Mouse (Mus musculus) B cell, adult 67 days (primary cell): ENCODE measurements around the gene Gtf3a. TPM values are rescaled to one million over a fixed set of nuclear protein-coding genes. Genes with fewer than 3 reads are reported as not detected.

Source experiments
- total RNA-seq, 2 experiments: library from RNA; stranded (reverse); gene quantifications; 4 replicates each; pipeline ENCODE4 v1.2.4; 2023

Gene Gtf3a
- 10 to 100 TPM; 29.5 to 34.3 TPM for total RNA-seq

DNA sequence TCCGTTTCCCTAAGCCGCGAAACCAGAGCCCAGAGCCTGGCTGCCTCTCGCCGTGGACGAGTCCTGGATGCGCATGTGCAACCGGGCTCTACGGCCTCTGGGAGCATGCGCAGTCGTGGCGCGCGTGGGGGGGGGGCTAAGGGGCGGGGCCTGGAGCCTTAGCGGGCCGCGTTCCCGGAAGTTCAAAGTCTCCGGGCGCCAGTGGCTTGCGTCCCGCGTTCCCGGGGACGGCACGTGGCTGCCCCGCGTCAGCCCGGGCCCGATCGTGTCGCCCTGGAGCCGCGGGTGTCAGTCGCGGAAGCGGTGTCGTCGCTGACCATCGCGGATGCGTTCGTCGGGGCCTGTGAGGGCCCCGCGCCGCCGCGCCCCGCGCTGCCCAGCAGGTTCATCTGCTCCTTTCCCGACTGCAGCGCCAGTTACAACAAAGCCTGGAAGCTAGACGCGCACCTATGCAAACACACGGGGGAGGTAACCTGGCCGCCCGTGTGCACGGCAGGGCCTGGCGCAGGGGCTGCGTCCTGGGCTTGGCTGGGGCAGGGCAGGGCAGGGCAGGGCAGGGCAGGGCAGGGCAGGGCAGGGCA, at the start of gene Gtf3a:
TSS of gene Gtf3a (plus strand) at position 150 of the 581 bp plus-strand sequence.

DNA sequence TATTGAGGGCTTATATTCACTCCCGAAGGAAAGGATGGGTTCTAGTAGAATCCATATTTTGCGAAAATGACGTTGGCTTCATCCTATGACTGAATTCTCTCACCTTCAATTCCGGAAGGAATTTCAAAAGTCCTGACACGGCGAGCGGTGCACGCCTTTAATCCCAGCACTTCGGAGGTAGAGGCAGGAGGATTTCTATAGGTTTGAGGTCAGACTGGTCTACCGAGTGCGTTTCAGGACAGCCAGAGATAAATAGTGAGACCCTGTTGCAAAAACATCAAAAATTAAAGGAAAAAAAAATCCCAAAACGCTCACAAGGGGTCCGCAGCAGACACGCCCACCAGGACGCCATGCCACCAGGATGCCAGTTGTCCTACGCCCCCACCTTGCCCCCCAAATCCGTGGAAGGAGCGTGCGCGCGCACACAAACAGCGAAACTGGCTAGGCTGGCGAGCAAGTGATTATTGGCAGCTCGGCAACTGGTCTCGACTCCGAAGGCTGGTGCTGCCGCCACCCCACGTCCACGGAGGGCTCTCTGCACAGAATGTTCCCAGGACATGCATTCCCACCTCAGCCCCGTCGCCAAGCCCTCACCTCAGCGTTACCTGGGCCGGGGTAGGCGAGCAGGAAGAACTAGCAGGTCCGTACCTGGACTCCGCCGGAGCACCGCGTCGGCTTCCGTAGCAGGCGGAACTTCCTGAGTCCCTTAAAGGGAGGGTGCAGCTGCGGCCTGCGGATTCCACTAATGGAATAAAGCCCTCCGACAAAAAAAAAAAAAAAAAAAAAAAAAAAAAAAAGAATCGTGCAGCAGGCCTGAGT, 14.9 kb downstream of the Gtf3a start, which contains the start of gene Mtif3:
TSS of gene Mtif3 (minus strand) at position 683 of the 819 bp plus-strand sequence.

Other genes starting within 250 kb of the Gtf3a start
- 10 to 100 TPM; 43.3 to 43.8 TPM for gene Usp12, start 153.7 kb upstream of the Gtf3a start, total RNA-seq
- 100 to 1,000 TPM; 653 to 692 TPM for gene Rpl21, start 115.8 kb upstream of the Gtf3a start, total RNA-seq
- 1 to 10 TPM in 1 of 2 experiments, under 1 TPM in 1; 0.67 to 1.0 TPM for gene Rasl11a, start 103.6 kb upstream of the Gtf3a start, total RNA-seq
- 10 to 100 TPM; 18.5 to 20.1 TPM for gene Mtif3, start 15.1 kb downstream of the Gtf3a start, total RNA-seq
- gene Lnx2, start 127.9 kb downstream of the Gtf3a start, total RNA-seq = 10 to 100 TPM; 26.6 to 33.9 TPM
- gene Polr1d, start 128.4 kb downstream of the Gtf3a start, total RNA-seq = 100 to 1,000 TPM in 1 of 2 experiments, 10 to 100 TPM in 1; 98.9 to 103 TPM
- gene Gsx1, start 240.0 kb downstream of the Gtf3a start, total RNA-seq = not detected